11 mouse cellular contexts compared by ENCODE assay signal in the genomic region with DNA sequence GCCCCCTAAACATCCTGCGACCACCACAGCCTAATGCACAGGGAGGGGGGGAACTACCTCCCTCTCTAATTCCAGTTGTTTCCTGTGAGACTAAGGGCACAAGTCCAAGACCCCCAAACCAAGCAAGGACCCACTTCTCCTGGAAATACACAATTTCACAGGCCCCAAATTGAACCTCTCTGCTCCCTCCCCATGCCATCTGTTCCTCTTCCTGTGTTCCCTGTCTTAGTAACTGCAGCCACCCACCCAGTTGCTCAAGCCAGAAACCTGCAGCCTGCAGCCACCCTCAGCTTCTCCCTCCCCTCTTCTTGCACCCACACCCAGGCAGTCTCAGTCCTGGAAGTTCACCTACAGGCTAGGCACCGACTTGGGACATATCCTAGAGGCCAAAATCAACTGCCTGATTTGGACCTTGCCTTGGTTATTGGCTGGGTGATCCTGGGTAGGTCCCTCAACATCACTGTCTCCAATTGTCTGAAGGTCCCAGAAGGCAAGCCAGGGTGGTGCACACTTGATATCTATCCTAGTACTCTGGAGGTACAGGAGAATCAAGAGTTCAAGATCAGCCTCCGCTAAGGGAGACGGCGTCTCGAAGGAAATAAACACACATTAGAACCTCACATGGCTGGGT. TPM values are rescaled to one million over a fixed set of nuclear protein-coding genes. Genes with fewer than 3 reads are reported as not detected.
DNase-seq lines count a peak whose midpoint lies in the region; ATAC-seq and TF ChIP-seq lines count a peak whose summit lies in the region.
"Had no signal": no experiment of that assay in that cellular context is flagged by ENCODE, and none has a peak within 500 bp of the region (broad histone marks: within the 10 kb centered on the region; RNA-seq: fewer than 3 reads in every experiment).

No protein-coding gene starts in this region.

- H3K4me1 ChIP-seq in heart, embryonic 15.5 days (replicated peaks): peaks cover 71% of the 10 kb centered on the region
- H3K4me1 ChIP-seq in thymus, adult 2 months (replicated peaks; ENCODE audit: control insufficient read depth, insufficient read depth, low read length): peaks cover 42% of the 10 kb centered on the region
- peaks cover 7% of the 10 kb centered on the region; the same call in 1 of the 2 replicates for H3K4me1 ChIP-seq in forebrain, postnatal 0 days (ENCODE audit: insufficient read depth)

- H3K4me3 ChIP-seq in heart, embryonic 15.5 days: no peak overlapping the region
- H3K4me3 ChIP-seq in thymus, adult 2 months (ENCODE audit: control insufficient read depth, insufficient read depth, low read length): peak overlapping the region; percentile 57
- no peak overlapping the region for H3K4me3 ChIP-seq in forebrain, postnatal 0 days (ENCODE audit: low read depth, low read length)
- H3K4me3 ChIP-seq: limb, embryonic 15.5 days had no signal

- peak overlapping the region; percentile 37; the same call in 1 of the 2 replicates for H3K27ac ChIP-seq in heart, embryonic 15.5 days
- peak overlapping the region; percentile 93 for H3K27ac ChIP-seq in thymus, adult 2 months (ENCODE audit: control insufficient read depth, insufficient read depth, low read length)
- no peak overlapping the region for H3K27ac ChIP-seq in forebrain, postnatal 0 days (ENCODE audit: low read depth, low read length)
- H3K27ac ChIP-seq: limb, embryonic 15.5 days had no signal

- 78% methylated on average over 6 of the region's 6 CpGs for WGBS in heart, embryonic 15.5 days
- 53% methylated on average over 6 of the region's 6 CpGs for WGBS in thymus, adult 2 months
- WGBS in forebrain, postnatal 0 days: 83% methylated on average over 6 of the region's 6 CpGs

- no peak for TF ChIP-seq CTCF in thymus, adult 2 months (IDR thresholded peaks at IDR 0.05; ENCODE audit: borderline replicate concordance, control insufficient read depth, extremely low read depth, insufficient read depth, low read length, poor library complexity)
- TF ChIP-seq CTCF in forebrain, postnatal 0 days (IDR thresholded peaks at IDR 0.05; ENCODE audit: low read depth): no peak

- H3K9me3 ChIP-seq in heart, embryonic 15.5 days (replicated peaks): no peaks in the 10 kb centered on the region
- H3K9me3 ChIP-seq in forebrain, postnatal 0 days (ENCODE audit: low read length): no peaks in the 10 kb centered on the region
- H3K9me3 ChIP-seq: limb, embryonic 15.5 days had no signal

- no peak overlapping the region for H3K9ac ChIP-seq in heart, embryonic 15.5 days
- no peak overlapping the region for H3K9ac ChIP-seq in forebrain, postnatal 0 days
- H3K9ac ChIP-seq: limb, embryonic 15.5 days had no signal

- H3K4me2 ChIP-seq in heart, embryonic 15.5 days: 0 out of 2 replicates have a peak overlapping the region, but pooled peaks have one; percentile 35
- no peak overlapping the region for H3K4me2 ChIP-seq in forebrain, postnatal 0 days (ENCODE audit: low read depth)
- H3K4me2 ChIP-seq: limb, embryonic 15.5 days had no signal

- no peak for DNase-seq in heart, postnatal 36 days
- DNase-seq in thymus, adult 2 months: peak; percentile 44
- DNase-seq in thymus, postnatal 10 days (ENCODE audit: low spot score in 2 of 2): no peak
- peak; percentile 63 to 64 for DNase-seq in left cerebral cortex, postnatal 14 days (ENCODE audit: low spot score in 2 of 2)
- DNase-seq in thymus, postnatal 4 days: peak; percentile 47
- DNase-seq in forebrain, postnatal 0 days: no peak

- no peak for TF ChIP-seq POLR2A in thymus, adult 2 months (IDR thresholded peaks at IDR 0.05; ENCODE audit: control insufficient read depth, extremely low read depth, insufficient read depth, low read length, poor library complexity)

- H3K36me3 ChIP-seq in heart, embryonic 15.5 days: peaks cover 17% of the 10 kb centered on the region; the same call in 1 of the 2 replicates
- peaks cover 18% of the 10 kb centered on the region for H3K36me3 ChIP-seq in thymus, adult 2 months (ENCODE audit: control insufficient read depth, insufficient read depth, low read length)
- no peaks in the 10 kb centered on the region for H3K36me3 ChIP-seq in forebrain, postnatal 0 days (ENCODE audit: insufficient read depth)

- ATAC-seq in heart, embryonic 15.5 days (replicated peaks; ENCODE audit: insufficient number of reproducible peaks, insufficient read depth, low FRiP score, low read depth): no peak
- no peak for ATAC-seq in forebrain, postnatal 0 days
- no peak for ATAC-seq in erythroid progenitor cell, adult 5-6 weeks (replicated peaks; ENCODE audit: low FRiP score, poor library complexity, severe bottlenecking)

- intact Hi-C loops in heart, postnatal 36 days (cut with DNase I): loop anchor here (2.0 kb wide), 1 partner anchor 14 kb away; no protein-coding TSS in a partner anchor
- intact Hi-C loops in left cerebral cortex, postnatal 14 days (cut with DNase I): no loop called here

- H3K27me3 ChIP-seq in heart, embryonic 15.5 days: no peaks in the 10 kb centered on the region
- H3K27me3 ChIP-seq in thymus, adult 2 months (ENCODE audit: control insufficient read depth, insufficient read depth, low read length): no peaks in the 10 kb centered on the region
- H3K27me3 ChIP-seq in forebrain, postnatal 0 days (ENCODE audit: insufficient read depth, low read length): 0 out of 2 replicates have a peak, but pooled peaks cover 2% of the 10 kb centered on the region
- H3K27me3 ChIP-seq: limb, embryonic 15.5 days had no signal

RNA-seq across cellular contexts. Expression of a gene that starts 5.5 kb away (rescaled TPM):
- polyA plus RNA-seq in heart, embryonic 15.5 days (2015; fragmentation: Nextera tagmentation; extraction: Ambion mirVana): 6.9 and 8.2 TPM in 2 replicates
- total RNA-seq in heart, postnatal 36 days (2021): 10 to 100 TPM; 11.1 to 29.3 TPM
- polyA plus RNA-seq in thymus, adult 2 months (2012; rRNA removed): 283 and 325 TPM in 2 replicates
- total RNA-seq in left cerebral cortex, postnatal 14 days (2021): 10 to 100 TPM in 1 of 2 experiments, 1 to 10 TPM in 1; 9.4 to 11.1 TPM
- 6.3 and 10.9 TPM in 2 replicates for total RNA-seq in forebrain, postnatal 0 days (2014; rRNA removed)
- polyA plus RNA-seq in forebrain, postnatal 0 days (2015; fragmentation: Nextera tagmentation; extraction: Ambion mirVana): 2.2 and 2.7 TPM in 2 replicates
- 2.1 and 2.2 TPM in 2 replicates for total RNA-seq in erythroid progenitor cell, adult 5-6 weeks (2015; ENCODE audit: low replicate concordance)
- 1.4 and 3.0 TPM in 2 replicates for total RNA-seq in erythroid progenitor cell, adult 5-6 weeks (2017; ENCODE audit: low replicate concordance)

RNA-seq across cellular contexts. Expression of a gene that starts 41.5 kb away (rescaled TPM):
- polyA plus RNA-seq in heart, embryonic 15.5 days (2015; fragmentation: Nextera tagmentation; extraction: Ambion mirVana): 0.08 and 0.29 TPM in 2 replicates
- total RNA-seq in heart, postnatal 36 days (2021): not detected
- 0.18 and 0.29 TPM in 2 replicates for polyA plus RNA-seq in thymus, adult 2 months (2012; rRNA removed)
- total RNA-seq in left cerebral cortex, postnatal 14 days (2021): under 1 TPM; 0.55 TPM
- total RNA-seq in forebrain, postnatal 0 days (2014; rRNA removed): 2.5 and 4.3 TPM in 2 replicates
- polyA plus RNA-seq in forebrain, postnatal 0 days (2015; fragmentation: Nextera tagmentation; extraction: Ambion mirVana): 0.45 and 0.85 TPM in 2 replicates
- 2.1 TPM in 1 of 2 replicates, not detected in the other for total RNA-seq in erythroid progenitor cell, adult 5-6 weeks (2015; ENCODE audit: low replicate concordance)
- 1.5 TPM in 1 of 2 replicates, not detected in the other for total RNA-seq in erythroid progenitor cell, adult 5-6 weeks (2017; ENCODE audit: low replicate concordance)

RNA-seq across cellular contexts. Expression of a gene that starts 41.6 kb away (rescaled TPM):
- 16.6 and 24.3 TPM in 2 replicates for polyA plus RNA-seq in heart, embryonic 15.5 days (2015; fragmentation: Nextera tagmentation; extraction: Ambion mirVana)
- 10 to 100 TPM; 30.2 to 30.6 TPM for total RNA-seq in heart, postnatal 36 days (2021)
- 10.8 and 11.0 TPM in 2 replicates for polyA plus RNA-seq in thymus, adult 2 months (2012; rRNA removed)
- total RNA-seq in left cerebral cortex, postnatal 14 days (2021): 10 to 100 TPM; 31.3 to 33.7 TPM
- 15.3 and 27.9 TPM in 2 replicates for total RNA-seq in forebrain, postnatal 0 days (2014; rRNA removed)
- polyA plus RNA-seq in forebrain, postnatal 0 days (2015; fragmentation: Nextera tagmentation; extraction: Ambion mirVana): 20.3 and 24.0 TPM in 2 replicates
- total RNA-seq in erythroid progenitor cell, adult 5-6 weeks (2015; ENCODE audit: low replicate concordance): 2.5 and 4.2 TPM in 2 replicates
- total RNA-seq in erythroid progenitor cell, adult 5-6 weeks (2017; ENCODE audit: low replicate concordance): 0.90 and 2.3 TPM in 2 replicates

RNA-seq across cellular contexts. Expression of a gene that starts 44.5 kb away (rescaled TPM):
- 45.2 and 51.0 TPM in 2 replicates for polyA plus RNA-seq in heart, embryonic 15.5 days (2015; fragmentation: Nextera tagmentation; extraction: Ambion mirVana)
- total RNA-seq in heart, postnatal 36 days (2021): 100 to 1,000 TPM; 122 to 127 TPM
- 0.24 and 2.3 TPM in 2 replicates for polyA plus RNA-seq in thymus, adult 2 months (2012; rRNA removed)
- total RNA-seq in left cerebral cortex, postnatal 14 days (2021): under 1 TPM; 0.08 to 0.09 TPM
- not detected in 2 replicates for total RNA-seq in forebrain, postnatal 0 days (2014; rRNA removed)
- not detected in 2 replicates for polyA plus RNA-seq in forebrain, postnatal 0 days (2015; fragmentation: Nextera tagmentation; extraction: Ambion mirVana)
- total RNA-seq in erythroid progenitor cell, adult 5-6 weeks (2015; ENCODE audit: low replicate concordance): not detected in 2 replicates
- not detected in 2 replicates for total RNA-seq in erythroid progenitor cell, adult 5-6 weeks (2017; ENCODE audit: low replicate concordance)
- total RNA-seq: hematopoietic stem cell, adult 5-6 weeks; neutrophil, adult 5-6 weeks had no signal

Comparison
In these comparisons a context has a peak if more than half of its experiments do, and no peak if none do; other contexts are left out.
1. DNase-seq: peak in thymus, adult 2 months (single experiment), left cerebral cortex, postnatal 14 days (2 of 2) and thymus, postnatal 4 days (single experiment); none in heart, postnatal 36 days (0 of 2), thymus, postnatal 10 days (0 of 2) and forebrain, postnatal 0 days (single experiment).